In the genomic region with DNA sequence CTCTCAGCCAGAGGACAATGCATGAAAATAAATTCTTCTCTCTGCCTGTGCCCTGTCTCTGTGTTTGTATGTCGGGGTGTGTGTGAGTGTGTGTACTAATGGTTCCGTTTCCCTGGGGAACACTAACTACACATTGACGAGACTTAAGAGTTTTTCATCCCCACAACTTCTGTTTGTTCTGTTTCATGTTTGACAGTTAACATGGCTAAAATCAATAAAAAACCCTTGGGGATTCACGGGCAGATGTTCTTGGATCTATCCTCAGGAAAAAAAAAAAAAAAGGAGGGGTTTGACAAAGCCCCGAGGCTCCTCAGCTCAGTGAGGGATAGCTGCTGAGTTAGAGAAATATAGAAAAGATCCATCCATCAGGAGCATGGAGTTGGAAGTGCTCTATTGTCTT, we compare ENCODE assay signal across 32 mouse cellular contexts. TPM values are rescaled to one million over a fixed set of nuclear protein-coding genes. Genes with fewer than 3 reads are reported as not detected.
DNase-seq lines count a peak whose midpoint lies in the region; ATAC-seq and TF ChIP-seq lines count a peak whose summit lies in the region.
"Had no signal": no experiment of that assay in that cellular context is flagged by ENCODE, and none has a peak within 500 bp of the region (broad histone marks: within the 10 kb centered on the region; RNA-seq: fewer than 3 reads in every experiment).

No protein-coding gene starts in this region.

- H3K4me2 ChIP-seq in hindbrain, embryonic 12.5 days (replicated peaks), result no peak overlapping the region
- no peak overlapping the region for H3K4me2 ChIP-seq in hindbrain, postnatal 0 days (ENCODE audit: low read depth, low read length)
- H3K4me2 ChIP-seq in neural tube, embryonic 12.5 days (replicated peaks), result no peak overlapping the region
- no peak overlapping the region for H3K4me2 ChIP-seq in neural tube, embryonic 15.5 days
- H3K4me2 ChIP-seq in midbrain, embryonic 13.5 days (replicated peaks), result no peak overlapping the region
- H3K4me2 ChIP-seq in neural tube, embryonic 13.5 days, result no peak overlapping the region
- H3K4me2 ChIP-seq: embryonic facial prominence, embryonic 13.5 days; liver, embryonic 12.5 days had no signal

- H3K27ac ChIP-seq in hindbrain, embryonic 12.5 days, result peak overlapping the region; percentile 53
- H3K27ac ChIP-seq in hindbrain, postnatal 0 days, result no peak overlapping the region
- no peak overlapping the region for H3K27ac ChIP-seq in neural tube, embryonic 12.5 days
- no peak overlapping the region for H3K27ac ChIP-seq in neural tube, embryonic 15.5 days (replicated peaks)
- peak overlapping the region; percentile 12; the same call in 1 of the 2 replicates for H3K27ac ChIP-seq in midbrain, embryonic 13.5 days
- H3K27ac ChIP-seq in neural tube, embryonic 13.5 days (replicated peaks), result peak overlapping the region; percentile 68; the same call in 1 of the 2 replicates
- H3K27ac ChIP-seq: embryonic facial prominence, embryonic 13.5 days; forebrain, embryonic 10.5 days; liver, embryonic 12.5 days had no signal

- H3K4me3 ChIP-seq in hindbrain, embryonic 12.5 days, result no peak overlapping the region
- H3K4me3 ChIP-seq in hindbrain, postnatal 0 days (ENCODE audit: low read length), result no peak overlapping the region
- no peak overlapping the region for H3K4me3 ChIP-seq in neural tube, embryonic 12.5 days
- H3K4me3 ChIP-seq in neural tube, embryonic 15.5 days (replicated peaks), result no peak overlapping the region
- H3K4me3 ChIP-seq in midbrain, embryonic 13.5 days (replicated peaks), result no peak overlapping the region
- H3K4me3 ChIP-seq in neural tube, embryonic 13.5 days, result no peak overlapping the region
- H3K4me3 ChIP-seq: embryonic facial prominence, embryonic 13.5 days; forebrain, embryonic 10.5 days; liver, embryonic 12.5 days had no signal

- 34% methylated on average over 5 of the region's 5 CpGs for WGBS in hindbrain, embryonic 12.5 days
- WGBS in hindbrain, postnatal 0 days, result 43% methylated on average over 5 of the region's 5 CpGs
- WGBS in neural tube, embryonic 12.5 days, result 49% methylated on average over 5 of the region's 5 CpGs
- WGBS in neural tube, embryonic 15.5 days, result 32% methylated on average over 5 of the region's 5 CpGs
- 40% methylated on average over 5 of the region's 5 CpGs for WGBS in midbrain, embryonic 13.5 days
- WGBS in neural tube, embryonic 13.5 days, result 34% methylated on average over 5 of the region's 5 CpGs

- H3K36me3 ChIP-seq in hindbrain, embryonic 12.5 days, result no peaks in the 10 kb centered on the region
- H3K36me3 ChIP-seq in hindbrain, postnatal 0 days (ENCODE audit: insufficient read depth, low read length), result no peaks in the 10 kb centered on the region
- H3K36me3 ChIP-seq in neural tube, embryonic 12.5 days, result no peaks in the 10 kb centered on the region
- no peaks in the 10 kb centered on the region for H3K36me3 ChIP-seq in neural tube, embryonic 15.5 days
- no peaks in the 10 kb centered on the region for H3K36me3 ChIP-seq in midbrain, embryonic 13.5 days
- H3K36me3 ChIP-seq in neural tube, embryonic 13.5 days, result no peaks in the 10 kb centered on the region
- H3K36me3 ChIP-seq: embryonic facial prominence, embryonic 13.5 days; forebrain, embryonic 10.5 days; liver, embryonic 12.5 days had no signal

- no peaks in the 10 kb centered on the region for H3K27me3 ChIP-seq in hindbrain, embryonic 12.5 days
- H3K27me3 ChIP-seq in hindbrain, postnatal 0 days (ENCODE audit: insufficient read depth, low read length), result no peaks in the 10 kb centered on the region
- no peaks in the 10 kb centered on the region for H3K27me3 ChIP-seq in neural tube, embryonic 12.5 days (replicated peaks)
- H3K27me3 ChIP-seq in neural tube, embryonic 15.5 days (replicated peaks), result no peaks in the 10 kb centered on the region
- no peaks in the 10 kb centered on the region for H3K27me3 ChIP-seq in midbrain, embryonic 13.5 days
- no peaks in the 10 kb centered on the region for H3K27me3 ChIP-seq in neural tube, embryonic 13.5 days
- H3K27me3 ChIP-seq: liver, embryonic 12.5 days had no signal

- TF ChIP-seq CTCF in hindbrain, postnatal 0 days (IDR thresholded peaks at IDR 0.05; ENCODE audit: low read depth), result no peak

- H3K9me3 ChIP-seq in hindbrain, embryonic 12.5 days (replicated peaks), result no peaks in the 10 kb centered on the region
- no peaks in the 10 kb centered on the region for H3K9me3 ChIP-seq in hindbrain, postnatal 0 days (ENCODE audit: low read length)
- no peaks in the 10 kb centered on the region for H3K9me3 ChIP-seq in neural tube, embryonic 12.5 days
- no peaks in the 10 kb centered on the region for H3K9me3 ChIP-seq in neural tube, embryonic 15.5 days (replicated peaks)
- H3K9me3 ChIP-seq in midbrain, embryonic 13.5 days, result no peaks in the 10 kb centered on the region
- H3K9me3 ChIP-seq in neural tube, embryonic 13.5 days, result no peaks in the 10 kb centered on the region
- H3K9me3 ChIP-seq: embryonic facial prominence, embryonic 13.5 days; forebrain, embryonic 10.5 days; liver, embryonic 12.5 days had no signal

- no peak overlapping the region for H3K9ac ChIP-seq in hindbrain, embryonic 12.5 days
- no peak overlapping the region for H3K9ac ChIP-seq in hindbrain, postnatal 0 days (replicated peaks; ENCODE audit: low read length)
- no peak overlapping the region for H3K9ac ChIP-seq in neural tube, embryonic 12.5 days
- H3K9ac ChIP-seq in neural tube, embryonic 15.5 days (replicated peaks), result no peak overlapping the region
- H3K9ac ChIP-seq in midbrain, embryonic 13.5 days (replicated peaks), result no peak overlapping the region
- no peak overlapping the region for H3K9ac ChIP-seq in neural tube, embryonic 13.5 days
- H3K9ac ChIP-seq: embryonic facial prominence, embryonic 13.5 days; forebrain, postnatal 0 days; liver, embryonic 12.5 days; liver, postnatal 0 days had no signal

- DNase-seq in hindbrain, postnatal 0 days (ENCODE audit: low spot score), result no peak
- no peak for DNase-seq in thymus, postnatal 4 days
- DNase-seq: adrenal gland, postnatal 25 days; B cell, adult 2 months; cerebellum, adult 18-20 months; cerebellum, postnatal 10 days; forebrain, postnatal 0 days; gastrocnemius, postnatal 10 days; kidney, adult 8-10 months; kidney, postnatal 10 days; layer of hippocampus, postnatal 36 days; left cerebral cortex, postnatal 4 days; liver, postnatal 0 days; lung, postnatal 36 days; right cerebral cortex, postnatal 4 days; thymus, adult 2 months; thymus, postnatal 36 days had no signal

- ATAC-seq in hindbrain, embryonic 12.5 days (ENCODE audit: low FRiP score), result peak; percentile 66
- no peak for ATAC-seq in hindbrain, postnatal 0 days
- peak; percentile 66 for ATAC-seq in neural tube, embryonic 12.5 days (ENCODE audit: low FRiP score, low read depth)
- ATAC-seq in neural tube, embryonic 15.5 days (ENCODE audit: low FRiP score), result no peak
- peak; percentile 74 for ATAC-seq in midbrain, embryonic 13.5 days
- peak; percentile 57; the same call in 1 of the 2 replicates for ATAC-seq in neural tube, embryonic 13.5 days (ENCODE audit: low read depth)
- ATAC-seq: forebrain, postnatal 0 days; intestine, embryonic 16.5 days; liver, embryonic 12.5 days; liver, postnatal 0 days had no signal

- H3K4me1 ChIP-seq in hindbrain, embryonic 12.5 days, result no peaks in the 10 kb centered on the region
- H3K4me1 ChIP-seq in hindbrain, postnatal 0 days (ENCODE audit: insufficient read depth, low read length), result no peaks in the 10 kb centered on the region
- no peaks in the 10 kb centered on the region for H3K4me1 ChIP-seq in neural tube, embryonic 12.5 days
- no peaks in the 10 kb centered on the region for H3K4me1 ChIP-seq in neural tube, embryonic 15.5 days
- H3K4me1 ChIP-seq in midbrain, embryonic 13.5 days (replicated peaks), result peaks cover 9% of the 10 kb centered on the region; the same call in 1 of the 2 replicates
- H3K4me1 ChIP-seq in neural tube, embryonic 13.5 days (replicated peaks), result peaks cover 5% of the 10 kb centered on the region; the same call in 1 of the 2 replicates
- H3K4me1 ChIP-seq: embryonic facial prominence, embryonic 13.5 days; forebrain, embryonic 10.5 days; liver, embryonic 12.5 days had no signal

RNA-seq across cellular contexts. Expression of a gene that starts 27.0 kb away (rescaled TPM):
- 15.6 and 20.5 TPM in 2 replicates for polyA plus RNA-seq in hindbrain, embryonic 12.5 days (2016; fragmentation: Nextera tagmentation; extraction: Ambion mirVana)
- total RNA-seq in hindbrain, postnatal 0 days (2014; rRNA removed), result 0.16 and 0.25 TPM in 2 replicates
- polyA plus RNA-seq in hindbrain, postnatal 0 days (2015; fragmentation: Nextera tagmentation; extraction: Ambion mirVana), result 0.88 and 1.2 TPM in 2 replicates
- polyA plus RNA-seq in neural tube, embryonic 12.5 days (2016; fragmentation: Nextera tagmentation; extraction: Ambion mirVana), result 57.7 and 83.8 TPM in 2 replicates
- polyA plus RNA-seq in neural tube, embryonic 15.5 days (2015; fragmentation: Nextera tagmentation; extraction: Ambion mirVana), result 2.3 and 2.7 TPM in 2 replicates
- 10.9 and 12.4 TPM in 2 replicates for polyA plus RNA-seq in midbrain, embryonic 13.5 days (2015; fragmentation: Nextera tagmentation; extraction: Ambion mirVana)
- polyA plus RNA-seq in neural tube, embryonic 13.5 days (2015; fragmentation: Nextera tagmentation; extraction: Ambion mirVana), result 36.4 and 38.4 TPM in 2 replicates
- total RNA-seq: gastrocnemius, postnatal 10 days; heart, postnatal 25 days; megakaryocyte, adult 5-6 weeks; neutrophil, adult 5-6 weeks had no signal
- polyA plus RNA-seq: gonadal fat pad, adult 2 months; large intestine, adult 2 months; liver, embryonic 12.5 days; liver, postnatal 0 days; spleen, adult 2 months had no signal

Comparison
In these comparisons a context has a peak if more than half of its experiments do, and no peak if none do; other contexts are left out.
1. ATAC-seq: peak in hindbrain, embryonic 12.5 days (single experiment), neural tube, embryonic 12.5 days (single experiment), midbrain, embryonic 13.5 days (single experiment) and neural tube, embryonic 13.5 days (single experiment); none in hindbrain, postnatal 0 days (single experiment) and neural tube, embryonic 15.5 days (single experiment).
2. H3K27ac ChIP-seq: peak in hindbrain, embryonic 12.5 days (single experiment), midbrain, embryonic 13.5 days (single experiment) and neural tube, embryonic 13.5 days (single experiment); none in hindbrain, postnatal 0 days (single experiment), neural tube, embryonic 12.5 days (single experiment) and neural tube, embryonic 15.5 days (single experiment).